Mouse (Mus musculus) kidney, adult 2 months (tissue): ENCODE measurements around the gene Gramd1b.

ENCODE experiments used
- CTCF ChIP-seq: fragments of 200-500 bp; conservative IDR thresholded peaks from 2 replicates; pipeline ENCODE4 v1.5.1; 2011; ENCODE audit warnings: low read depth, mild to moderate bottlenecking, control low read depth, low read length, moderate library complexity, mixed read lengths; ENCODE audit not compliant: insufficient read depth, insufficient read length
- POLR2A ChIP-seq: fragments of 200-500 bp; IDR thresholded peaks from one replicate; pipeline ENCODE4 v1.6.1; 2011; ENCODE audit warnings: low read depth, low read length, control low read depth

- no peak for TF ChIP-seq CTCF
- TF ChIP-seq POLR2A: no peak
Observed at GRCm38 (mm10) chr9:40268748-40269102, 262.5 kb downstream of the Gramd1b start.
